Mouse (Mus musculus): Measurements from ENCODE around the gene Spata17.
"Not testable (repeated sequence)": the region's sequence is repeated elsewhere in the genome, so short reads cannot be mapped to it uniquely, and the experiment has no call there.

The Spata17 gene

DNA sequence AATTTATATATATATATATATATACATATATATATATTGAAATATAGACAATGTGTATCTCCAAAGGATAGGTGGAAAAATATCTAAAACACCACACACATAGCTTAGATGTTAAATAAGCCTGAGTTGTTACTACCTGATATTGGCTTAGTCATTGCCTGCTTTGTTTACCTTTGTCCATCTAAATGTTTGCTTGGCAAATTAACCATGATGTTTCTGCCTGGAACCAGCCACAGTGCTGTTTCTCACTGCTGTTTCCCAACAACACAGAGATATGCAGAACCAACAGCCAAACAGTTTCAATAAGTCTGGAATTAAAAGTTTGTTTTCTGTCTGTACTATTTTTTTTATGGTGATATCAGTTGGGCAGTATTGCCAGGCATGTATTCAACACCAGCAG is 59.6 kb downstream of the Spata17 start:
- TF ChIP-seq POU5F1 (IDR thresholded peaks at IDR 0.05; ENCODE audit: borderline replicate concordance, low read length), result no peak
- TF ChIP-seq NANOG (IDR thresholded peaks at IDR 0.05; ENCODE audit: borderline replicate concordance, low read length), result no peak
- H3K9me3 ChIP-seq (ENCODE audit: low read length), result peaks cover 7% of the 10 kb centered on the region; the same call in 1 of the 2 replicates
- H3K4me1 ChIP-seq (replicated peaks; ENCODE audit: low read depth, low read length), result no peaks in the 10 kb centered on the region
- no peaks in the 10 kb centered on the region for H3K36me3 ChIP-seq (ENCODE audit: insufficient read depth, low read length)
- H3K27me3 ChIP-seq (ENCODE audit: insufficient read depth, low read length), result no peaks in the 10 kb centered on the region
- no peak overlapping the region for H3K4me3 ChIP-seq (replicated peaks; ENCODE audit: low read length)

DNA sequence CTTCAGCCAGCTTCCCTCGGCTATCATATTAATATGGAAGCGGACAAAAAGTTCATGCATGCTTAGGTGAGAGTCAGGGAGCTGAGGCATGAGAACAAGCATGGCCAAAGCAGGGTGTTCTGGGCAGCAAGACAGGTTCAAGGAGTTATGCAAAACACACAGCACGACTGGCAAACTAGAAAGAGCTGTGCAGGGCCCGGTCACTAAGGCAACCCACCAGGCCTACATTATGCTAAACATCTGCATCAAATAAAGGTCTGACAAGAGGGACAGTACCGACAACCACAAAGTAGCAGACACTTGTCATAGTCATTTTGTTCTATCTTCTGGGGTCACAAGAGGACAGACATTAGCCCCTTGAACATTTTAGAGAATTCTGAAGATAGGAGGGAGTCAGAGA is 61.6 kb downstream of the Spata17 start:
- H3K27me3 ChIP-seq (ENCODE audit: insufficient read depth, low read length), result no peaks in the 10 kb centered on the region
- no peaks in the 10 kb centered on the region for H3K36me3 ChIP-seq (ENCODE audit: insufficient read depth, low read length)
- no peak for TF ChIP-seq NANOG (IDR thresholded peaks at IDR 0.05; ENCODE audit: borderline replicate concordance, low read length)
- TF ChIP-seq CTCF (conservative IDR thresholded peaks at IDR 0.05; ENCODE audit: low read length), result no peak
- H3K4me1 ChIP-seq (replicated peaks; ENCODE audit: low read depth, low read length), result no peaks in the 10 kb centered on the region
- H3K9me3 ChIP-seq (ENCODE audit: low read length), result no peaks in the 10 kb centered on the region
- no peak overlapping the region for H3K4me3 ChIP-seq (replicated peaks; ENCODE audit: low read length)

DNA sequence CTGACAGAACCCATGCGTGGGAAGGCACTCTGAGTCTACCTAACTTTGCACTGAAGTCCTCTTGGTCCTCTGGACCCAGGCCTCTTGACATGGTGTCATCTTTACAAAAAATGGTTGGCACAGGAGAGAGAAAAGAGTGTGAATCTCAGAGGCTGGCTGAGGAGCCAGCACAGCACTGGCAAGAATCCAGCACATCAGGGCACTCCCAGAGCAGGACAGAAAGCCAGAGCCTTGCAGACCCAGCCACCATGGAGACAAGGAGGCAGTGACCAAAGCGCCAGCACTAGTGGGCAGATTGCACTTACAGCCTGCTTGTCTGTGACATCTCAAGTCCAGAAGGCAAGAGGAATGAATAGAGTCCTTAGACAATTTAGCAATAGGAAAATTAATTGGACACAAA is 62.7 kb downstream of the Spata17 start:
- no peaks in the 10 kb centered on the region for H3K9me3 ChIP-seq (ENCODE audit: low read length)
- H3K36me3 ChIP-seq (ENCODE audit: insufficient read depth, low read length), result no peaks in the 10 kb centered on the region
- H3K4me3 ChIP-seq (replicated peaks; ENCODE audit: low read length), result no peak overlapping the region
- no peak for TF ChIP-seq CTCF (conservative IDR thresholded peaks at IDR 0.05; ENCODE audit: low read length)
- no peak for TF ChIP-seq NANOG (IDR thresholded peaks at IDR 0.05; ENCODE audit: borderline replicate concordance, low read length)
- no peak for TF ChIP-seq POU5F1 (IDR thresholded peaks at IDR 0.05; ENCODE audit: borderline replicate concordance, low read length)
- no peaks in the 10 kb centered on the region for H3K27me3 ChIP-seq (ENCODE audit: insufficient read depth, low read length)
- H3K4me1 ChIP-seq (replicated peaks; ENCODE audit: low read depth, low read length), result no peaks in the 10 kb centered on the region

DNA sequence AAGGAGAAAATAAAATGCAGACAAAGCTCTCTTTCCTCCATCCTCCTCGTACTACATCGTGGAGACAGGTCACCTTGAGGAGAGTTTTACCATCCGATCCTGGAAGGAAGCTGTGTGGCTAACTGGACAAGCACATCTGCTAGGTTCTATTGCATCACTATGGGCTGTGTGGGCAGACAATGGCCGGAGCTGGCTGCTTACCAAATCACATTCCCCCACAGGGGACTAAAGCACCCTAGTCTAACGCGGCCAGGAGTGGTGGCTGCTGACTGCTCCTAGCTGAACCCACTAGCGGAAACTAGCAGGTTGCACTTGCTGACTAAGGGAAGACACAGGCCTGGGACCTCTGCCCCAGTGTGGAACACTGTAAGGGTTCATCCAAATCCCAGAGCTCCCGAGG is 72.3 kb downstream of the Spata17 start:
- Histone ChIP-seq H3K36me3 (ENCODE audit: insufficient read depth, low read length) (no peaks in the 10 kb centered on the region), H3K9me3 (ENCODE audit: low read length) (no peaks in the 10 kb centered on the region), H3K4me3 (replicated peaks; ENCODE audit: low read length) (no peak overlapping the region), H3K27me3 (ENCODE audit: insufficient read depth, low read length) (no peaks in the 10 kb centered on the region), H3K4me1 (replicated peaks; ENCODE audit: low read depth, low read length) (no peaks in the 10 kb centered on the region; the same call in 1 of the 2 replicates)
- TF ChIP-seq NANOG (IDR thresholded peaks at IDR 0.05; ENCODE audit: borderline replicate concordance, low read length) (no peak), CTCF (conservative IDR thresholded peaks at IDR 0.05; ENCODE audit: low read length) (no peak), POU5F1 (IDR thresholded peaks at IDR 0.05; ENCODE audit: borderline replicate concordance, low read length) (no peak)

DNA sequence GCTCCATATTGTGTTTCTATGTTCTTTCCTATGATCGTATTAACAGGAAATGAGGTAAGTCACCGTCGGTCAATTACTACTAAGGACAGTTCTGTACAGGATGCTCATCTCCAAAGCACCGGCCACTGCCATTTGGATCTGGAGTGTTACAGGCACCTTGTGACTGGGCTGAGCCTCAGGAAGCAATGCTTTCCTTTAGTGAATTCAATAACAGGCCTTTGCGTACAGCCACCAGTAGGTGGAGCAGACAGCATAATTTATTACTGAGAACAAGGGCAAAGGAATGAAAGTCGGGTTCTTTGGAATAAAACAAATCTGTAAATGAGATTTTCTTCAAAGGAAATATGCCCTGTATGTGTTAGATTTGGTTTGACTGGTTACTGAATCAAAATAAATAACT is 77.8 kb downstream of the Spata17 start:
- H3K4me1 ChIP-seq (replicated peaks; ENCODE audit: low read depth, low read length), result no peaks in the 10 kb centered on the region; the same call in 1 of the 2 replicates
- TF ChIP-seq POU5F1 (IDR thresholded peaks at IDR 0.05; ENCODE audit: borderline replicate concordance, low read length) (no peak), CTCF (conservative IDR thresholded peaks at IDR 0.05; ENCODE audit: low read length) (peak; percentile 63)
- H3K36me3 ChIP-seq (ENCODE audit: insufficient read depth, low read length), result no peaks in the 10 kb centered on the region
- no peaks in the 10 kb centered on the region for H3K27me3 ChIP-seq (ENCODE audit: insufficient read depth, low read length)
- no peaks in the 10 kb centered on the region for H3K9me3 ChIP-seq (ENCODE audit: low read length)
- no peak overlapping the region for H3K4me3 ChIP-seq (replicated peaks; ENCODE audit: low read length)

DNA sequence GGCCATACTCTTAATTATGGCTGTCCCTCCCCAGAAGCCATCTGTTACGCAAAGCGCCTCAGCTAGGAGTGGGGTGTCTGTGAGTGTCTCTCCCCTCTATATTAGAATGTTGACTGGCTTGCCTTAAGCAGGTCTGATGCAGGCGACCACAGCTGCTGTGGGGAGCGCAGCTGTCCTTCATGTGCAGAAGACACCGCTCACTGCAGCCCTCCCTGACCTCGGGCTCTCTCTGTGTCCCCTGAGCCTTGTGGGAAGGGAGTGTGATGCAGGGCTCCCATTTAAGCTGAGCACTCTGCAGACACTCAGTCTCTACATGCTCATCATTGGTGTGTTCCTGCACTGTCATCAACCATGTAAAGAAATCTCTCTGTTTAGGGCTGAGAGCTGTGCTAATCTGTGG is 79.4 kb downstream of the Spata17 start:
- H3K27me3 ChIP-seq (ENCODE audit: insufficient read depth, low read length), result no peaks in the 10 kb centered on the region
- TF ChIP-seq NANOG (IDR thresholded peaks at IDR 0.05; ENCODE audit: borderline replicate concordance, low read length), result no peak
- TF ChIP-seq CTCF (conservative IDR thresholded peaks at IDR 0.05; ENCODE audit: low read length), result no peak
- TF ChIP-seq POU5F1 (IDR thresholded peaks at IDR 0.05; ENCODE audit: borderline replicate concordance, low read length), result no peak
- H3K9me3 ChIP-seq (ENCODE audit: low read length), result no peaks in the 10 kb centered on the region
- no peaks in the 10 kb centered on the region for H3K36me3 ChIP-seq (ENCODE audit: insufficient read depth, low read length)
- H3K4me1 ChIP-seq (replicated peaks; ENCODE audit: low read depth, low read length), result no peaks in the 10 kb centered on the region; the same call in 1 of the 2 replicates
- H3K4me3 ChIP-seq (replicated peaks; ENCODE audit: low read length), result no peak overlapping the region

DNA sequence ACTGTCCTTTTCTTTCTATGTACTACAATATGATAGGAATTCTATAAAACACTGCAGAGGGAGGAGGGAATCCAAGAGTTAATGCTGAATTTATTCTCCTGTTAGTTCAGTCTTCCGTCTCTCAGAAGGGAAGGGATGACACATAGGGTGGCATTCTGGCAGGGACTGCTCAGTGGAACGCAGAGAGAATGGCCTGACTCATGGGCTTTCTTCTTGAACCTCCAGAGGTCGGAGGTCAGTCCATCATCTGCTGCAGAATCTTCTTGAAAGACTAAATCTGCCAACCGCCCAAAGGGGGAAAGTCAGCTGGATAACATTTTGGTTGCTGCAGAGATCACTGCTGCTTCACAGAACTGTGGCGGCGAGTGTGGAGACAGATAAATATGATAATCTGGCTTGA is 81.4 kb downstream of the Spata17 start:
- TF ChIP-seq NANOG (IDR thresholded peaks at IDR 0.05; ENCODE audit: borderline replicate concordance, low read length) (no peak), CTCF (conservative IDR thresholded peaks at IDR 0.05; ENCODE audit: low read length) (no peak), POU5F1 (IDR thresholded peaks at IDR 0.05; ENCODE audit: borderline replicate concordance, low read length) (no peak)
- no peaks in the 10 kb centered on the region for H3K4me1 ChIP-seq (replicated peaks; ENCODE audit: low read depth, low read length)
- no peaks in the 10 kb centered on the region for H3K27me3 ChIP-seq (ENCODE audit: insufficient read depth, low read length)
- H3K4me3 ChIP-seq (replicated peaks; ENCODE audit: low read length), result no peak overlapping the region
- H3K9me3 ChIP-seq (ENCODE audit: low read length), result no peaks in the 10 kb centered on the region
- no peaks in the 10 kb centered on the region for H3K36me3 ChIP-seq (ENCODE audit: insufficient read depth, low read length)

DNA sequence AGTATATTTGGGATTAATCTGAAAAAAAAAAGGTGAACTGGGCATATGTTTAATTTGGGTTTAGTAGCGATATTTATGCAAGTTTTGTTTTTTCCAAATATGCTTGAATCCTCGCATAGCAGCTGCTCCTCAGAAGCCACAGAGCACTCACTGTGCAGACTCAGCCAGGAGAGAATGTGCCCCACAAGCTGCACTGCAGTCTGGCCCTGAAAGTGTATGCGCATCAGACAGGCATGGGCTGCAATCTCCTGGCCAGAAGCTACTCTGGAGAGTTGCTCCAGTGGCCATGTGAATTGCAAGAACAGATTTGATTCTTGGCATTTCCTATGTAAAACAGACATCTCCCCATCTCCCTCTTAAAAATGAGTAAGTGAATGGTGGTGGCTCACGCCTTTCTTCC is 82.9 kb downstream of the Spata17 start:
- no peaks in the 10 kb centered on the region for H3K27me3 ChIP-seq (ENCODE audit: insufficient read depth, low read length)
- TF ChIP-seq CTCF (conservative IDR thresholded peaks at IDR 0.05; ENCODE audit: low read length) (no peak), NANOG (IDR thresholded peaks at IDR 0.05; ENCODE audit: borderline replicate concordance, low read length) (no peak), POU5F1 (IDR thresholded peaks at IDR 0.05; ENCODE audit: borderline replicate concordance, low read length) (no peak)
- 0 out of 2 replicates have a peak, but pooled peaks cover 3% of the 10 kb centered on the region for H3K4me1 ChIP-seq (replicated peaks; ENCODE audit: low read depth, low read length)
- H3K9me3 ChIP-seq (ENCODE audit: low read length), result no peaks in the 10 kb centered on the region
- H3K4me3 ChIP-seq (replicated peaks; ENCODE audit: low read length), result no peak overlapping the region
- no peaks in the 10 kb centered on the region for H3K36me3 ChIP-seq (ENCODE audit: insufficient read depth, low read length)

DNA sequence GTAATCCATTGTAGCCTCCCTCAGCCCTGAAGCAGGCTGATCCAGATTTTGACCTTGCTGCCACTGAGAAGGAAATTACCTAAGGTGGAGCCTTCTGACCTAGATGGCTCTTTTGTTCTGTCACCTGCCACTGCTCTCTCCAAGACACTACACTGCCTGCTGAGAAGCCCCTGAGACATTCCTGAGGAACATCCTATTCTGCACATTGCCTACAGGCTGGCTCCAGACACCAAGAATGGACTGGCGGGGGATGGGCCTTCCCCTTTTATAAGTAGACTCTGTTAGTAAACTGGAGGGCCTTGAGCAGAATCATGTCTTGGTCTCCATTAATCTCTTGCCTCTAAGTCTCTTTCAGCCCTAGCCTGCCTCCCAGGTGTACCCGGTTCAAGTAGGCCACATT is 87.7 kb downstream of the Spata17 start:
- not testable (repeated sequence) for H3K27me3 ChIP-seq (ENCODE audit: insufficient read depth, low read length); H3K9me3 ChIP-seq (ENCODE audit: low read length); H3K36me3 ChIP-seq (ENCODE audit: insufficient read depth, low read length); H3K4me3 ChIP-seq (replicated peaks; ENCODE audit: low read length)
- peaks cover 19% of the 10 kb centered on the region for H3K4me1 ChIP-seq (replicated peaks; ENCODE audit: low read depth, low read length)

Data from E14TG2a.4 (cell line).